Mouse (Mus musculus): ENCODE results near the gene Gm4177. TPM values are rescaled to one million over a fixed set of nuclear protein-coding genes. Genes with fewer than 3 reads are reported as not detected.
"Not testable (repeated sequence)": the region's sequence is repeated elsewhere in the genome, so short reads cannot be mapped to it uniquely, and the experiment has no call there.

The Gm4177 gene
- polyA plus RNA-seq (2016; fragmentation: Nextera tagmentation; extraction: Ambion mirVana), result not detected in 2 replicates

- not testable (repeated sequence) for H3K27me3 ChIP-seq (ENCODE audit: insufficient read depth, poor library complexity, severe bottlenecking); H3K4me1 ChIP-seq (replicated peaks); H3K4me3 ChIP-seq; H3K9me3 ChIP-seq; H3K36me3 ChIP-seq; H3K27ac ChIP-seq; DNase-seq (ENCODE audit: low spot score)
- WGBS, result no CpG with 5 or more reads among the region's 3 CpGs
These were observed at the start of gene Gm4177 for GRCm38 (mm10) chr7:21796628-21797027. Gene Gm4177 (minus strand): TSS chr7:21796728.

DNA sequence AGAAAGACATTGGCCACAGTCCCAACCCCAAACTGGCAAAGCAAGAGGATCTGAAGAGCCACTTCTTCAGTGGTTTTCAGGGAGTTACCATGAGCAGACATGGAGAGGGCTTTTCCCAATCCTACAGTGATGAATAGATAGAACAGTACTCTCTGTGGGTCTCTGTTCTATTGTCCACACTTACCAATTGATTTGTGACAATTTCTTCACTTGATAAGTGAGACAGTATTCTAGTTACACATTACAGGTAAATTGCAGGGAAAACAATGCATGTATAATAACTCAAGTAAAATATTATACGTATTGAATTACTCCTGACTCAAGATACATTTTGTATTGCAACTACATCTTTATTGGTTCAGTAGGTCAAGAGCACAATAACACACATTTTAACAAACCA lies 47.6 kb upstream of the Gm4177 start, which contains the start of gene Gm5725:
Gm5725 (minus strand) TSS at position 101 of the 400 bp plus-strand sequence.
- H3K9me3 ChIP-seq; H3K27ac ChIP-seq; H3K4me1 ChIP-seq (replicated peaks); H3K4me3 ChIP-seq; H3K36me3 ChIP-seq; DNase-seq (ENCODE audit: low spot score); H3K27me3 ChIP-seq (ENCODE audit: insufficient read depth, poor library complexity, severe bottlenecking): not testable (repeated sequence)
- WGBS, result no CpG with 5 or more reads among the region's 1 CpGs

GRCm38 (mm10) chr7:21832051-21832450 lies 35.5 kb upstream of the Gm4177 start, which contains the start of gene Vmn1r135:
Gene Vmn1r135 (plus strand): TSS chr7:21832351.
- WGBS, result no CpG with 5 or more reads among the region's 1 CpGs
- not testable (repeated sequence) for DNase-seq (ENCODE audit: low spot score); H3K4me1 ChIP-seq (replicated peaks); H3K27me3 ChIP-seq (ENCODE audit: insufficient read depth, poor library complexity, severe bottlenecking); H3K27ac ChIP-seq; H3K36me3 ChIP-seq; H3K4me3 ChIP-seq; H3K9me3 ChIP-seq

- H3K4me1 ChIP-seq (replicated peaks); H3K27ac ChIP-seq; H3K36me3 ChIP-seq; H3K9me3 ChIP-seq; H3K4me3 ChIP-seq; H3K27me3 ChIP-seq (ENCODE audit: insufficient read depth, poor library complexity, severe bottlenecking); DNase-seq (ENCODE audit: low spot score): not testable (repeated sequence)
- no CpG with 5 or more reads among the region's 5 CpGs for WGBS
These were observed 35.2 kb downstream of the Gm4177 start, which contains the start of gene Gm4175 for GRCm38 (mm10) chr7:21761375-21761774. Gene Gm4175 (minus strand): TSS chr7:21761475.

Other genes with a start within 250 kb of the Gm4177 start
- not detected in 2 replicates for gene Vmn1r132, start 182.6 kb downstream of the Gm4177 start, polyA plus RNA-seq (2016; fragmentation: Nextera tagmentation; extraction: Ambion mirVana)
- not detected in 2 replicates for gene Gm4175, start 35.3 kb downstream of the Gm4177 start, polyA plus RNA-seq (2016; fragmentation: Nextera tagmentation; extraction: Ambion mirVana)
- gene Vmn1r135, start 35.6 kb upstream of the Gm4177 start, polyA plus RNA-seq (2016; fragmentation: Nextera tagmentation; extraction: Ambion mirVana), result not detected in 2 replicates
- gene Gm5725, start 47.5 kb upstream of the Gm4177 start, polyA plus RNA-seq (2016; fragmentation: Nextera tagmentation; extraction: Ambion mirVana), result not detected in 2 replicates
- gene Gm5891, start 124.6 kb upstream of the Gm4177 start, polyA plus RNA-seq (2016; fragmentation: Nextera tagmentation; extraction: Ambion mirVana), result not detected in 2 replicates
- gene Vmn1r137, start 197.9 kb upstream of the Gm4177 start, polyA plus RNA-seq (2016; fragmentation: Nextera tagmentation; extraction: Ambion mirVana), result not detected in 2 replicates
- not detected in 2 replicates for gene Vmn1r138, start 232.2 kb upstream of the Gm4177 start, polyA plus RNA-seq (2016; fragmentation: Nextera tagmentation; extraction: Ambion mirVana)